Mouse (Mus musculus) liver, adult 2 months (tissue): ENCODE results near the gene Vtn. TPM values are rescaled to one million over a fixed set of nuclear protein-coding genes. Genes with fewer than 3 reads are reported as not detected.

Experiments used
- DNase-seq: peaks from one replicate; pipeline ENCODE4 v3.0.0-alpha.2; 2011; ENCODE audit warnings: low read depth, low spot score; ENCODE audit errors: extremely low read depth
- H3K27ac ChIP-seq: fragments of 200-500 bp; replicated peaks from 2 replicates; pipeline ENCODE4 v1.5.1; 2012; ENCODE audit warnings: low read depth, mild to moderate bottlenecking, control low read depth, inconsistent platforms, low read length; ENCODE audit not compliant: insufficient read depth
- H3K27me3 ChIP-seq: fragments of 200-500 bp; 2 replicates; pipeline ENCODE4 v1.6.1; 2012; ENCODE audit warnings: mild to moderate bottlenecking, moderate library complexity, low read length, inconsistent platforms; ENCODE audit not compliant: control insufficient read depth, insufficient read depth
- H3K36me3 ChIP-seq: fragments of 200-500 bp; 2 replicates; pipeline ENCODE4 v1.6.1; 2012; ENCODE audit warnings: low read length, inconsistent platforms; ENCODE audit not compliant: control insufficient read depth, insufficient read depth
- H3K4me1 ChIP-seq: fragments of 200-500 bp; 2 replicates; pipeline ENCODE4 v1.6.1; 2011; ENCODE audit warnings: low read length; ENCODE audit not compliant: control insufficient read depth, insufficient read depth
- H3K4me3 ChIP-seq: fragments of 200-500 bp; 2 replicates; pipeline ENCODE4 v1.5.1; 2011; ENCODE audit warnings: low read depth, mild to moderate bottlenecking, control low read depth, low read length, moderate library complexity; ENCODE audit not compliant: insufficient read depth
- H3K79me2 ChIP-seq: fragments of 200-500 bp; 2 replicates; pipeline ENCODE4 v1.6.1; 2012; ENCODE audit warnings: inconsistent platforms, mild to moderate bottlenecking, low read length, moderate library complexity; ENCODE audit not compliant: control insufficient read depth, insufficient read depth
- H3K9ac ChIP-seq: fragments of 200-500 bp; 2 replicates; pipeline ENCODE4 v1.6.1; 2012; ENCODE audit warnings: low read depth, mild to moderate bottlenecking, control low read depth, inconsistent platforms, low read length
- CTCF ChIP-seq: fragments of 200-500 bp; IDR thresholded peaks from 2 replicates; pipeline ENCODE4 v1.5.1; 2011; ENCODE audit warnings: low read depth, low read length, control low read depth
- POLR2A ChIP-seq: fragments of 200-500 bp; IDR thresholded peaks from 2 replicates; pipeline ENCODE4 v1.6.1; 2011; ENCODE audit warnings: low read length, control low read depth; ENCODE audit not compliant: insufficient read depth; ENCODE audit errors: extremely low read depth
- WGBS: fragments of 180-500 bp; shearing (Covaris S2); methylation state at CpG from one replicate; pipeline ENCODE4 v1.1.7; 2018; 5-methylcytosine and 5-hydroxymethylcytosine counted together
- polyA plus RNA-seq: library from polyadenylated mRNA; depleted of rRNA; stranded (reverse); fragments of >200 nt; gene quantifications from 2 replicates; pipeline ENCODE4 v1.2.3, GENCODE M21; 2012
- total RNA-seq: library from RNA; depleted of rRNA; stranded (reverse); fragments of >200 nt; gene quantifications from 2 replicates; pipeline ENCODE4 v1.2.3, GENCODE M21; 2014

Gene Vtn
- total and polyA plus RNA-seq, 2 experiments = 2,089 to 3,152 TPM

DNA sequence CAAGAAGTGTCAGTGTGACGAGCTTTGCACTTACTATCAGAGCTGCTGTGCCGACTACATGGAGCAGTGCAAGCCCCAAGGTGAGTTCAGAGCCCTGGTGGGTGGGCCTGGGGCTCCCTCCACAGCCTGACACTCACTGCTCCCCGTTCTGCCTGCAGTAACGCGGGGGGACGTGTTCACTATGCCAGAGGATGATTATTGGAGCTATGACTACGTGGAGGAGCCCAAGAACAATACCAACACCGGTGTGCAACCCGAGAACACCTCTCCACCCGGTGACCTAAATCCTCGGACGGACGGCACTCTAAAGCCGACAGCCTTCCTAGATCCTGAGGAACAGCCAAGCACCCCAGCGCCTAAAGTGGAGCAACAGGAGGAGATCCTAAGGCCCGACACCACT, 652 bp downstream of the Vtn start:
- Histone ChIP-seq H3K27me3 (no peaks in the 10 kb centered on the region), H3K27ac (peak overlapping the region; percentile 95), H3K36me3 (peaks cover 7% of the 10 kb centered on the region), H3K4me3 (peak overlapping the region; percentile 89), H3K4me1 (peaks cover 17% of the 10 kb centered on the region), H3K79me2 (peaks cover 13% of the 10 kb centered on the region; the same call in 1 of the 2 replicates), H3K9ac (peak overlapping the region; percentile 80)
- DNase-seq = no peak
- TF ChIP-seq CTCF (no peak), POLR2A (no peak)
- 13% methylated on average over 16 of the region's 16 CpGs for WGBS

DNA sequence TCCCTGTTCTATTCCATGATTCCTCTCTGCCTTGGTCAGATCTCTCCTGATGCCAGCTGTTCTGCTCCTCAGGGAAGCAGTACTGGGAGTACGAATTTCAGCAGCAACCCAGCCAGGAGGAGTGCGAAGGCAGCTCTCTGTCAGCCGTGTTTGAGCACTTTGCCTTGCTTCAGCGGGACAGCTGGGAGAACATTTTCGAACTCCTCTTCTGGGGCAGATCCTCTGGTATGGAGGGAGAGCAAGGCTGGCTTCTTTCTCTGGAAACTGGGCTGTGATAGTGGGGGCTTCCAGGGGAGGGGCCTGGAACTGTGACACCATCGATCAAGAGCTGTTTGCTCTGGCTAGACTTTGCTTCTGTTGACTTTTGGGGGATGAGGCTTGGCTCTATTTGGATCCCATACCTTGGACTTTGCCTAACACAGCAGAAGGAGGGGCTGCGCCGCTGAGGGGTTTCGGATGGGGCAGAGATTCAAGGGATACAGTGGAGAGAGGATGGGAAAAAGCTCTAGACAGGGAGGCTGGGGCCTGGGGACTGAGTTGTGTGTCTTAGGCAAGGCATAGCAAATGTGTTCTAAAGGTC, 1.8 kb downstream of the Vtn start:
- peak; percentile 91 for DNase-seq
- H3K27me3 ChIP-seq = no peaks in the 10 kb centered on the region
- peaks cover 7% of the 10 kb centered on the region for H3K36me3 ChIP-seq
- H3K27ac ChIP-seq = peak overlapping the region; percentile 95
- H3K9ac ChIP-seq = peak overlapping the region; percentile 80
- WGBS = 18% methylated on average over 9 of the region's 9 CpGs
- peaks cover 13% of the 10 kb centered on the region; the same call in 1 of the 2 replicates for H3K79me2 ChIP-seq
- TF ChIP-seq CTCF (no peak), POLR2A (peak; percentile 55; the same call in 1 of the 2 replicates)
- H3K4me3 ChIP-seq = peak overlapping the region; percentile 89
- H3K4me1 ChIP-seq = peaks cover 17% of the 10 kb centered on the region

- DNase-seq = peak; percentile 67
- H3K36me3 ChIP-seq = peaks cover 7% of the 10 kb centered on the region
- H3K27me3 ChIP-seq = no peaks in the 10 kb centered on the region
- H3K27ac ChIP-seq = peak overlapping the region; percentile 42
- peaks cover 13% of the 10 kb centered on the region; the same call in 1 of the 2 replicates for H3K79me2 ChIP-seq
- TF ChIP-seq POLR2A (no peak), CTCF (no peak)
- H3K4me3 ChIP-seq = peak overlapping the region; percentile 57
- 28% methylated on average over 20 of the region's 20 CpGs for WGBS
- peak overlapping the region; percentile 53 for H3K9ac ChIP-seq
- H3K4me1 ChIP-seq = peaks cover 17% of the 10 kb centered on the region
Measured at GRCm38 (mm10) chr11:78501529-78501928, 2.6 kb downstream of the Vtn start.

GRCm38 (mm10) chr11:78502909-78503650, 4.2 kb downstream of the Vtn start, which contains the start of gene Sebox:
Sebox (plus strand) TSS chr11:78503447.
- TF ChIP-seq POLR2A = 0 out of 2 replicates have a peak, but pooled peaks have one; percentile 27
- no peak for TF ChIP-seq CTCF
- Histone ChIP-seq H3K36me3 (peaks cover 16% of the 10 kb centered on the region), H3K27ac (peak within 1 kb of the TSS; percentile 42), H3K4me3 (no peak within 1 kb of the TSS), H3K79me2 (peaks cover 13% of the 10 kb centered on the region; the same call in 1 of the 2 replicates), H3K4me1 (peaks cover 17% of the 10 kb centered on the region), H3K9ac (no peak within 1 kb of the TSS), H3K27me3 (no peaks in the 10 kb centered on the region)
- DNase-seq = peak; percentile 80
- 26% methylated on average over 7 of the region's 7 CpGs for WGBS

DNA sequence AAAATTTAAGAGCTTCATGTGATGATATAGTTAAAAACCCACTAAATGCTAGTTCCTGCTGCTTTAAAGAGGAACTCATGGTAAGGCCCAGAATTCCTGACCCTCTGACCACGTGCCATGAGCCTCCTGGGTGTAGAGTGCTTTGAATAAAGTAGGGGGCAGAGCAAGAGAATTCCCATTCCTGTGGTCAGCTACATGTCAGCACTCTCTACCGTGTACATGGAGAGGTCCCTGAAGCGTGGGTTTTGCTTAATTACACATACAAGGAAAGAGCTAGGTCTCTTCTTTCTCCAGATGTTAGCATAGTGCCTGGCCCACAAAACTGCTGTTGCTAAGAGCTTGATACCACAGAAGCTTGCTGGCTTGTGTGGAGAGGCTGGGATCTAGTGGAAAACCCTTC, 6.5 kb downstream of the Vtn start:
- H3K36me3 ChIP-seq = peaks cover 26% of the 10 kb centered on the region
- no peak for DNase-seq
- H3K79me2 ChIP-seq = peaks cover 2% of the 10 kb centered on the region; the same call in 1 of the 2 replicates
- H3K27ac ChIP-seq = no peak overlapping the region
- H3K27me3 ChIP-seq = no peaks in the 10 kb centered on the region
- H3K4me1 ChIP-seq = peaks cover 15% of the 10 kb centered on the region
- H3K4me3 ChIP-seq = no peak overlapping the region
- TF ChIP-seq POLR2A = no peak
- TF ChIP-seq CTCF = no peak
- 85% methylated on average over 3 of the region's 3 CpGs for WGBS
- H3K9ac ChIP-seq = no peak overlapping the region
